Mouse (Mus musculus): Measurements from ENCODE around the gene Nck2. TPM values are rescaled to one million over a fixed set of nuclear protein-coding genes. Genes with fewer than 3 reads are reported as not detected.

Nck2 gene
- 51.1 TPM for polyA plus RNA-seq (2017; shearing (Covaris generic))

DNA sequence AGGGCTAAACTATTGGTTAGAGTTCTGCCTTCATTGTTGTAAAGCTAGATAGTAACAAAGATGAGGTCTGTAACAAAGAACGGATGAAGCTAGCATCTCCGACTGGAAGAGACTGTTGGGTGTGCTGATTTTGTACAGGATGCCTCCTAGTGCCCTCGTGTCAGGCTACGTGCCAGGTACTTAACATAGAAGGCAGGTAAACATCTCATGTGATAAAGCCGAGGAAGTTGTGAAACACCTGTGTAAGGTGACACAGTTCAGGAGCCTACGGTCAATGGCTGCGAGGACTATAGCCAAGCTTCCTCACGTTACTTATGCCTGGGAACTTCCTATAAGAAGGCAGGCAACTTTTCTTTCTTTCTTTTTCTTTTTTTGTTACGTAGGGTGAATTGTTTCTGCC is at the start of gene Nck2:
Gene Nck2 (plus strand): TSS at position 49 of the 400 bp plus-strand sequence.

Other genes starting within 250 kb of the Nck2 start
- gene Fhl2, start 247.6 kb upstream of the Nck2 start, polyA plus RNA-seq (2017; shearing (Covaris generic)) = 2.8 TPM